Mouse (Mus musculus) heart, postnatal 0 days (tissue): ENCODE measurements around the gene Gtf2i. TPM values are rescaled to one million over a fixed set of nuclear protein-coding genes. Genes with fewer than 3 reads are reported as not detected.

Experiments
- ATAC-seq: fragments of 200-750 bp; cut with Nextera tagmentation; 2 replicates; pipeline ENCODE4 v1.8.0; 2017; ENCODE audit warnings: low read depth, moderate number of reproducible peaks, moderate library complexity; ENCODE audit not compliant: insufficient read depth
- DNase-seq: peaks from one replicate; pipeline ENCODE4 v3.0.0-alpha.2; 2016; ENCODE audit warnings: low spot score
- H3K27ac ChIP-seq: fragments of 300-500 bp; sonication (generic); 2 replicates; pipeline ENCODE4 v1.5.1; 2014; ENCODE audit warnings: low read depth, mild to moderate bottlenecking
- H3K27me3 ChIP-seq: fragments of 300-500 bp; sonication (generic); 2 replicates; pipeline ENCODE4 v1.6.1; 2014; ENCODE audit warnings: low read length, mixed read lengths; ENCODE audit not compliant: control insufficient read depth, insufficient read depth
- H3K36me3 ChIP-seq: fragments of 300-500 bp; sonication (generic); replicated peaks from 2 replicates; pipeline ENCODE4 v1.6.1; 2014; ENCODE audit warnings: low read length, mixed read lengths; ENCODE audit not compliant: control insufficient read depth, insufficient read depth
- H3K4me1 ChIP-seq: fragments of 300-500 bp; sonication (generic); 2 replicates; pipeline ENCODE4 v1.6.1; 2014; ENCODE audit warnings: antibody characterized with exemption; ENCODE audit not compliant: control insufficient read depth, insufficient read depth
- H3K4me2 ChIP-seq: fragments of 300-500 bp; sonication (generic); 2 replicates; pipeline ENCODE4 v1.6.1; 2014; ENCODE audit warnings: low read depth, mild to moderate bottlenecking, low read length, moderate library complexity
- H3K4me3 ChIP-seq: fragments of 300-500 bp; sonication (generic); 2 replicates; pipeline ENCODE4 v1.5.1; 2014; ENCODE audit warnings: low read depth, low read length
- H3K9ac ChIP-seq: fragments of 300-500 bp; sonication (generic); replicated peaks from 2 replicates; pipeline ENCODE4 v1.6.1; 2014; ENCODE audit warnings: low read depth, low read length, mixed read lengths
- H3K9me3 ChIP-seq: fragments of 300-500 bp; sonication (generic); replicated peaks from 2 replicates; pipeline ENCODE4 v1.6.1; 2016; ENCODE audit warnings: low read length; ENCODE audit not compliant: control insufficient read depth
- CTCF ChIP-seq: IDR thresholded peaks from 2 replicates; pipeline ENCODE4 v1.5.1; 2016; ENCODE audit warnings: antibody characterized with exemption, control low read depth, low read depth
- EP300 ChIP-seq: IDR thresholded peaks from 2 replicates; pipeline ENCODE4 v1.6.1; 2016; ENCODE audit warnings: antibody characterized with exemption, low read depth
- WGBS: fragments of 180-500 bp; shearing (Covaris S2); extraction: QIAGEN DNeasy Blood & Tissue Kit; methylation state at CpG from one replicate; pipeline ENCODE4 v1.1.7; 2014; 5-methylcytosine and 5-hydroxymethylcytosine counted together
- polyA plus RNA-seq: library from polyadenylated mRNA; unstranded; fragments of >200 nt; fragmentation: Nextera tagmentation; extraction: Ambion mirVana; gene quantifications from 2 replicates; pipeline ENCODE4 v1.2.1, GENCODE M21; 2015
- total RNA-seq: library from RNA; depleted of rRNA; stranded (reverse); fragments of >200 nt; gene quantifications from 2 replicates; pipeline ENCODE4 v1.2.3, GENCODE M21; 2014; ENCODE audit warnings: low replicate concordance

Gtf2i gene
- total and polyA plus RNA-seq, 2 experiments from 2014 or later, result 81.9 to 97.1 TPM

DNA sequence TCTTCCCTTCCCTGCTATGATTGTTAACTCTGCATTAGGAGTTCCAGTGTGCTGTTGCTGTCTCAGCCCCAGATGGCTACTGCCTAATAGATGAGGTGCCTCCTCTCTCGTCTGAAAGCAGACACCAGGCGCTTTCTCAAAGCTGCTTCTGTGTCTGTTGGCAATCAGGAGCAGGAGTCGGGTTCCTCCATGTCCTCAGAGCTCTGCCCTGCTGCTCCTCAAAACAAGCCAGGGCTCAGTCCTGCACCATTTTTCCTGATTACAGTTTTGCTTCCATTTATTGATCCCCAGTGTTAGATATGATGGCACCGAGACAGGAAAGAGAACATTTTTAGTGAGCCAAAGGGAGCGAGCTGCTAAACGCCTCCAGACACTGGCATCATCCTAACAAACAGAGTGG lies 9.9 kb downstream of the Gtf2i start:
- TF ChIP-seq CTCF (no peak), EP300 (no peak)
- Histone ChIP-seq H3K9ac (no peak overlapping the region), H3K4me1 (no peaks in the 10 kb centered on the region), H3K27ac (no peak overlapping the region), H3K9me3 (no peaks in the 10 kb centered on the region), H3K27me3 (no peaks in the 10 kb centered on the region), H3K36me3 (peaks cover 43% of the 10 kb centered on the region), H3K4me3 (no peak overlapping the region), H3K4me2 (no peak overlapping the region)
- ATAC-seq (no peak), DNase-seq (no peak)
- 71% methylated on average over 6 of the region's 6 CpGs for WGBS

DNA sequence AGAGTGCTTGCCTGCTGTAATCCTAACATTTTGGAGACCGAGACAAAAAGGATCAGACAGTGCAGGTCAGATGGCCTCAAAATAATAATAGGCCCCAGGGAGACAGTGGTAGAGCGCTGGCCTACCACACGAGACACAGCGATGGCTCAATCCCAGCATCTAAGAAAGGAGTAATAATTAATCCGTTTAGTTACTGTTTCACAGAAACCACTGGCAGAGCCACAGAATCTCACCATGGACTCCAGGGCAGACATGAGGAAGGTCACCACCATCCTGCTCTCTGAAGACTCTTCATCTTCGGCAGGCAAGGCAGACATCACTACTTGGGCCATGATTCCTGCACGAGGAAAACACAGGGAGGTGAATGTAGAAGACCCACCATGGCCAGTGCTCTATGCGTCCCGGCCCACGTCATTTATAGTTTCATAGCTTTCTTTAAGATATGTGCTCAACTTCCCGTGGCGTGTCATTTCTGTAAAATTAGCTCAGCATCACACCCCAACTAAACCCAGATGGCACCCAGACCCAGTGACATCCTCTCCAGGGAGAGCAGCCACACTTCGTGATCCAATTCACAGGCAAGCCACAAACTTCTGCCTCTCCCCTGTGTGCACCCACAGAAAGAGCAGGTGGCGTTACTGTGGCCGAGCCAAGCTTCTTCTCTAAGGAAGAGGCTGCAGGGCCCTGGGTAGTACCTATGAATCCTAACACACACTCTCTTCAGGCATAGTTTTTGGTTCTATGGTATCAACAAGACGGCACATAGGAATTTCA lies 19.1 kb downstream of the Gtf2i start:
- Histone ChIP-seq H3K4me2 (no peak overlapping the region), H3K27ac (no peak overlapping the region), H3K4me3 (no peak overlapping the region), H3K9ac (no peak overlapping the region), H3K9me3 (no peaks in the 10 kb centered on the region), H3K27me3 (no peaks in the 10 kb centered on the region), H3K36me3 (peaks cover 71% of the 10 kb centered on the region), H3K4me1 (no peaks in the 10 kb centered on the region)
- DNase-seq (no peak), ATAC-seq (no peak)
- 89% methylated on average over 16 of the region's 16 CpGs for WGBS
- TF ChIP-seq EP300 (no peak), CTCF (no peak)

DNA sequence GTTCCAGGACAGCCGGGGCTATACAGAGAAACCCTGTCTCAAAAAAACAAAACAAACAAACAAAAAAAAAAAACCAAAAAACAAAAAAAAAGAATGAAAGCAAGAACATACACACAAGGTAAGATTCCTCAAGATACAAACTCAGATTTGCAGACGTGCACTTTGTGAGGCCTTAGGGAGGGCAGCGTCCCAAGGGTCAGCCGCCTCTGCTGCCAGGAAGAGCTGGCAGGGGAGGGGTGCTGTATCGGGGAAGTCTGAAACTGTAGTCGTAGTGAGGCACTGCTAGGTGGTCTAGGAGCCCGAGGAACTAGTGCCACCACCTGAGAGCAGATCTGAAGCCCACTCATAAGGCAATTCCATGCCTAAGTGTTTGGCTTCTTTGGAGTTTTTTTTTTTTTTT lies 20.0 kb downstream of the Gtf2i start:
- H3K36me3 ChIP-seq, result peaks cover 74% of the 10 kb centered on the region
- WGBS, result 87% methylated on average over 7 of the region's 7 CpGs
- no peak overlapping the region for H3K4me2 ChIP-seq
- TF ChIP-seq CTCF, result no peak
- no peak for TF ChIP-seq EP300
- no peak for DNase-seq
- no peak overlapping the region for H3K4me3 ChIP-seq
- H3K9ac ChIP-seq, result no peak overlapping the region
- ATAC-seq, result no peak
- H3K27me3 ChIP-seq, result no peaks in the 10 kb centered on the region
- no peaks in the 10 kb centered on the region for H3K4me1 ChIP-seq
- no peak overlapping the region for H3K27ac ChIP-seq
- no peaks in the 10 kb centered on the region for H3K9me3 ChIP-seq

DNA sequence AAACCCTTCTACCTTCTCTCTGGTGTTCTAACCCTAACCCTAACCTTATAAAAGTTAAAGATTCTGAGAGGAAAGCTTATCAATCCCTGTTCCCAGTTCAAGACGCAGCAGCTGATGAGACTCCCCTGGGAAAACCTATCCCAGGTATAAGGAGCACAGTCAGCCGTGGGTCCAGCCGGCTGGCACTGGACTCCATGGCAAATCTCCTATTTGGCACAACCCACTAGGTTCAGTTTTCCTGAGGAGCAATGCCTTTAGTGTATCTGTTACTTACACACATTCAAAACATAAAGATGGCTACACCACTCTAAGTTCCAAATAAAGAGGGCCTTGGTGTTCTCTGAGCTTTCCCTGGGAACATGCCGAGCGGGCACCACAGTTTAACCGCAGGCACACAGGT lies 23.5 kb downstream of the Gtf2i start:
- WGBS, result 91% methylated on average over 6 of the region's 6 CpGs
- TF ChIP-seq EP300, result no peak
- TF ChIP-seq CTCF, result no peak
- no peak overlapping the region for H3K9ac ChIP-seq

GRCm38 (mm10) chr5:134289935-134290560 lies 24.5 kb downstream of the Gtf2i start:
- no peak overlapping the region for H3K4me2 ChIP-seq
- TF ChIP-seq EP300, result no peak
- TF ChIP-seq CTCF, result no peak
- peaks cover 98% of the 10 kb centered on the region for H3K36me3 ChIP-seq
- H3K4me1 ChIP-seq, result no peaks in the 10 kb centered on the region
- no peak for DNase-seq
- no peaks in the 10 kb centered on the region for H3K9me3 ChIP-seq
- ATAC-seq, result no peak
- H3K9ac ChIP-seq, result no peak overlapping the region
- no peak overlapping the region for H3K4me3 ChIP-seq
- H3K27ac ChIP-seq, result no peak overlapping the region
- WGBS, result 86% methylated on average over 12 of the region's 12 CpGs
- H3K27me3 ChIP-seq, result no peaks in the 10 kb centered on the region

More for the DNA sequence above, 23.5 kb downstream of the Gtf2i start:
- no peak for ATAC-seq
- no peak overlapping the region for H3K4me2 ChIP-seq
- no peaks in the 10 kb centered on the region for H3K27me3 ChIP-seq
- H3K27ac ChIP-seq, result no peak overlapping the region
- H3K4me1 ChIP-seq, result no peaks in the 10 kb centered on the region
- peaks cover 92% of the 10 kb centered on the region for H3K36me3 ChIP-seq
- H3K9me3 ChIP-seq, result no peaks in the 10 kb centered on the region
- H3K4me3 ChIP-seq, result no peak overlapping the region
- DNase-seq, result no peak
